Mouse (Mus musculus): ENCODE measurements around the gene Inip. TPM values are rescaled to one million over a fixed set of nuclear protein-coding genes. Genes with fewer than 3 reads are reported as not detected.

Inip gene
- polyA plus RNA-seq, 1 experiment from 2014 or later, result 95.9 TPM

GRCm38 (mm10) chr4:59817790-59818189, 16.4 kb upstream of the Inip start:
- 78% methylated on average over 5 of the region's 5 CpGs for WGBS
- no peak overlapping the region for H3K27ac ChIP-seq (ENCODE audit: low read depth, low read length)

GRCm38 (mm10) chr4:59816477-59816876, 15.1 kb upstream of the Inip start:
- Histone ChIP-seq H3K9me3 (ENCODE audit: control insufficient read depth, low read length) (no peaks in the 10 kb centered on the region), H3K27me3 (ENCODE audit: control insufficient read depth, insufficient read depth, low read length) (no peaks in the 10 kb centered on the region), H3K27ac (ENCODE audit: low read depth, low read length) (no peak overlapping the region), H3K9ac (ENCODE audit: low read length) (no peak overlapping the region), H3K4me3 (ENCODE audit: low read depth, low read length) (no peak overlapping the region), H3K4me2 (ENCODE audit: low read depth) (no peak overlapping the region), H3K36me3 (ENCODE audit: control insufficient read depth, insufficient read depth, low read length) (no peaks in the 10 kb centered on the region), H3K4me1 (ENCODE audit: control insufficient read depth, insufficient read depth, low read length) (peaks cover 8% of the 10 kb centered on the region; the same call in 1 of the 2 replicates)
- ATAC-seq (ENCODE audit: insufficient read depth, low FRiP score, low TSS enrichment) (no peak), DNase-seq (ENCODE audit: low spot score) (no peak)
- WGBS, result 89% methylated on average over 9 of the region's 9 CpGs

More at GRCm38 (mm10) chr4:59817790-59818189, 16.4 kb upstream of the Inip start:
- no peaks in the 10 kb centered on the region for H3K27me3 ChIP-seq (ENCODE audit: control insufficient read depth, insufficient read depth, low read length)
- ATAC-seq (ENCODE audit: insufficient read depth, low FRiP score, low TSS enrichment) (no peak), DNase-seq (ENCODE audit: low spot score) (no peak)
- H3K4me3 ChIP-seq (ENCODE audit: low read depth, low read length), result no peak overlapping the region
- H3K9me3 ChIP-seq (ENCODE audit: control insufficient read depth, low read length), result no peaks in the 10 kb centered on the region
- H3K4me2 ChIP-seq (ENCODE audit: low read depth), result no peak overlapping the region
- no peak overlapping the region for H3K9ac ChIP-seq (ENCODE audit: low read length)
- H3K4me1 ChIP-seq (ENCODE audit: control insufficient read depth, insufficient read depth, low read length), result peaks cover 8% of the 10 kb centered on the region; the same call in 1 of the 2 replicates
- H3K36me3 ChIP-seq (ENCODE audit: control insufficient read depth, insufficient read depth, low read length), result no peaks in the 10 kb centered on the region

- Histone ChIP-seq H3K9ac (ENCODE audit: low read length) (no peak overlapping the region), H3K27ac (ENCODE audit: low read depth, low read length) (no peak overlapping the region), H3K4me2 (ENCODE audit: low read depth) (no peak overlapping the region), H3K4me3 (ENCODE audit: low read depth, low read length) (no peak overlapping the region), H3K9me3 (ENCODE audit: control insufficient read depth, low read length) (no peaks in the 10 kb centered on the region), H3K36me3 (ENCODE audit: control insufficient read depth, insufficient read depth, low read length) (no peaks in the 10 kb centered on the region), H3K4me1 (ENCODE audit: control insufficient read depth, insufficient read depth, low read length) (peaks cover 8% of the 10 kb centered on the region; the same call in 1 of the 2 replicates), H3K27me3 (ENCODE audit: control insufficient read depth, insufficient read depth, low read length) (no peaks in the 10 kb centered on the region)
- 52% methylated on average over 3 of the region's 5 CpGs for WGBS
- no peak for ATAC-seq (ENCODE audit: insufficient read depth, low FRiP score, low TSS enrichment)
- no peak for DNase-seq (ENCODE audit: low spot score)
Observed at GRCm38 (mm10) chr4:59816016-59816415, 14.6 kb upstream of the Inip start.

- Histone ChIP-seq H3K27me3 (ENCODE audit: control insufficient read depth, insufficient read depth, low read length) (no peaks in the 10 kb centered on the region), H3K9ac (ENCODE audit: low read length) (no peak overlapping the region), H3K27ac (ENCODE audit: low read depth, low read length) (no peak overlapping the region), H3K4me3 (ENCODE audit: low read depth, low read length) (no peak overlapping the region), H3K4me1 (ENCODE audit: control insufficient read depth, insufficient read depth, low read length) (peaks cover 8% of the 10 kb centered on the region; the same call in 1 of the 2 replicates), H3K9me3 (ENCODE audit: control insufficient read depth, low read length) (no peaks in the 10 kb centered on the region), H3K4me2 (ENCODE audit: low read depth) (no peak overlapping the region), H3K36me3 (ENCODE audit: control insufficient read depth, insufficient read depth, low read length) (no peaks in the 10 kb centered on the region)
- no peak for ATAC-seq (ENCODE audit: insufficient read depth, low FRiP score, low TSS enrichment)
- DNase-seq (ENCODE audit: low spot score), result no peak
- 87% methylated on average over 4 of the region's 4 CpGs for WGBS
Observed at GRCm38 (mm10) chr4:59815121-59815810, 13.9 kb upstream of the Inip start.

- Histone ChIP-seq H3K27me3 (ENCODE audit: control insufficient read depth, insufficient read depth, low read length) (no peaks in the 10 kb centered on the region), H3K36me3 (ENCODE audit: control insufficient read depth, insufficient read depth, low read length) (no peaks in the 10 kb centered on the region), H3K4me1 (ENCODE audit: control insufficient read depth, insufficient read depth, low read length) (peaks cover 6% of the 10 kb centered on the region; the same call in 1 of the 2 replicates), H3K9me3 (ENCODE audit: control insufficient read depth, low read length) (no peaks in the 10 kb centered on the region), H3K27ac (ENCODE audit: low read depth, low read length) (no peak overlapping the region), H3K9ac (ENCODE audit: low read length) (no peak overlapping the region), H3K4me2 (ENCODE audit: low read depth) (no peak overlapping the region), H3K4me3 (ENCODE audit: low read depth, low read length) (no peak overlapping the region)
- no peak for DNase-seq (ENCODE audit: low spot score)
- no peak for ATAC-seq (ENCODE audit: insufficient read depth, low FRiP score, low TSS enrichment)
- WGBS, result 88% methylated on average over 7 of the region's 7 CpGs
Observed at GRCm38 (mm10) chr4:59814094-59814493, 12.7 kb upstream of the Inip start.

- ATAC-seq (ENCODE audit: insufficient read depth, low FRiP score, low TSS enrichment) (no peak), DNase-seq (ENCODE audit: low spot score) (no peak)
- no peaks in the 10 kb centered on the region for H3K36me3 ChIP-seq (ENCODE audit: control insufficient read depth, insufficient read depth, low read length)
- WGBS, result 78% methylated on average over 5 of the region's 5 CpGs
- H3K27me3 ChIP-seq (ENCODE audit: control insufficient read depth, insufficient read depth, low read length), result no peaks in the 10 kb centered on the region
- H3K4me2 ChIP-seq (ENCODE audit: low read depth), result no peak overlapping the region
- no peak overlapping the region for H3K4me3 ChIP-seq (ENCODE audit: low read depth, low read length)
- no peaks in the 10 kb centered on the region for H3K9me3 ChIP-seq (ENCODE audit: control insufficient read depth, low read length)
- peaks cover 10% of the 10 kb centered on the region for H3K4me1 ChIP-seq (ENCODE audit: control insufficient read depth, insufficient read depth, low read length)
- no peak overlapping the region for H3K27ac ChIP-seq (ENCODE audit: low read depth, low read length)
- no peak overlapping the region for H3K9ac ChIP-seq (ENCODE audit: low read length)
Observed at GRCm38 (mm10) chr4:59808396-59808795, 7.0 kb upstream of the Inip start.

- H3K4me3 ChIP-seq (ENCODE audit: low read depth, low read length), result 0 out of 2 replicates have a peak overlapping the region, but pooled peaks have one; percentile 79
- WGBS, result 69% methylated on average over 2 of the region's 2 CpGs
- DNase-seq (ENCODE audit: low spot score) (no peak), ATAC-seq (ENCODE audit: insufficient read depth, low FRiP score, low TSS enrichment) (no peak)
- no peaks in the 10 kb centered on the region for H3K36me3 ChIP-seq (ENCODE audit: control insufficient read depth, insufficient read depth, low read length)
- no peak overlapping the region for H3K9ac ChIP-seq (ENCODE audit: low read length)
- no peaks in the 10 kb centered on the region for H3K9me3 ChIP-seq (ENCODE audit: control insufficient read depth, low read length)
- H3K4me2 ChIP-seq (ENCODE audit: low read depth), result peak overlapping the region; percentile 32; the same call in 1 of the 2 replicates
- H3K4me1 ChIP-seq (ENCODE audit: control insufficient read depth, insufficient read depth, low read length), result peaks cover 10% of the 10 kb centered on the region
- no peak overlapping the region for H3K27ac ChIP-seq (ENCODE audit: low read depth, low read length)
- no peaks in the 10 kb centered on the region for H3K27me3 ChIP-seq (ENCODE audit: control insufficient read depth, insufficient read depth, low read length)
Observed at GRCm38 (mm10) chr4:59807521-59807920, 6.1 kb upstream of the Inip start.

- peak; percentile 57 for DNase-seq (ENCODE audit: low spot score)
- Histone ChIP-seq H3K4me2 (ENCODE audit: low read depth) (peak overlapping the region; percentile 97), H3K36me3 (ENCODE audit: control insufficient read depth, insufficient read depth, low read length) (no peaks in the 10 kb centered on the region), H3K4me3 (ENCODE audit: low read depth, low read length) (peak overlapping the region; percentile 79), H3K27me3 (ENCODE audit: control insufficient read depth, insufficient read depth, low read length) (no peaks in the 10 kb centered on the region), H3K27ac (ENCODE audit: low read depth, low read length) (peak overlapping the region; percentile 62; the same call in 1 of the 2 replicates), H3K9me3 (ENCODE audit: control insufficient read depth, low read length) (no peaks in the 10 kb centered on the region), H3K4me1 (ENCODE audit: control insufficient read depth, insufficient read depth, low read length) (peaks cover 10% of the 10 kb centered on the region), H3K9ac (ENCODE audit: low read length) (peak overlapping the region; percentile 61)
- 7% methylated on average over 9 of the region's 9 CpGs for WGBS
- ATAC-seq (ENCODE audit: insufficient read depth, low FRiP score, low TSS enrichment), result no peak
Observed at GRCm38 (mm10) chr4:59806879-59807195, 5.4 kb upstream of the Inip start.

Measured in neural tube, embryonic 11.5 days (tissue).